Mouse (Mus musculus): ENCODE data around the gene Susd4.

The Susd4 gene

GRCm38 (mm10) chr1:182856636-182857035 is 93.0 kb downstream of the Susd4 start:
- no peak for DNase-seq (ENCODE audit: low spot score)

- peak; percentile 57 for DNase-seq (ENCODE audit: low spot score)
Measured at GRCm38 (mm10) chr1:182861671-182862358, 98.2 kb downstream of the Susd4 start.

GRCm38 (mm10) chr1:182863396-182863795 is 99.7 kb downstream of the Susd4 start:
- DNase-seq (ENCODE audit: low spot score) = no peak

GRCm38 (mm10) chr1:182867886-182868285 is 104.2 kb downstream of the Susd4 start:
- no peak for DNase-seq (ENCODE audit: low spot score)

GRCm38 (mm10) chr1:182868432-182869113 is 104.9 kb downstream of the Susd4 start:
- peak; percentile 55 for DNase-seq (ENCODE audit: low spot score)

GRCm38 (mm10) chr1:182869114-182869456 is 105.4 kb downstream of the Susd4 start:
- no peak for DNase-seq (ENCODE audit: low spot score)

- DNase-seq (ENCODE audit: low spot score) = no peak
Measured at GRCm38 (mm10) chr1:182878156-182878555, 114.5 kb downstream of the Susd4 start.

GRCm38 (mm10) chr1:182878719-182879118 is 115.1 kb downstream of the Susd4 start:
- DNase-seq (ENCODE audit: low spot score) = no peak

- peak; percentile 13 for DNase-seq (ENCODE audit: low spot score)
Measured at GRCm38 (mm10) chr1:182881246-182881645, 117.6 kb downstream of the Susd4 start.

GRCm38 (mm10) chr1:182882611-182883010 is 119.0 kb downstream of the Susd4 start:
- DNase-seq (ENCODE audit: low spot score) = no peak

- peak; percentile 65 for DNase-seq (ENCODE audit: low spot score)
Measured at GRCm38 (mm10) chr1:182895698-182896097, 132.0 kb downstream of the Susd4 start.

- DNase-seq (ENCODE audit: low spot score) = no peak
Measured at GRCm38 (mm10) chr1:182897071-182897470, 133.4 kb downstream of the Susd4 start.

GRCm38 (mm10) chr1:182897506-182898138 is 134.0 kb downstream of the Susd4 start:
- DNase-seq (ENCODE audit: low spot score) = no peak

GRCm38 (mm10) chr1:182902095-182902494 is 138.4 kb downstream of the Susd4 start:
- no peak for DNase-seq (ENCODE audit: low spot score)

GRCm38 (mm10) chr1:182902906-182903305 is 139.2 kb downstream of the Susd4 start:
- no peak for DNase-seq (ENCODE audit: low spot score)

- DNase-seq (ENCODE audit: low spot score) = no peak
Measured at GRCm38 (mm10) chr1:182905669-182906068, 142.0 kb downstream of the Susd4 start.

- DNase-seq (ENCODE audit: low spot score) = peak; percentile 92
Measured at GRCm38 (mm10) chr1:182908050-182909036, 144.7 kb downstream of the Susd4 start.

GRCm38 (mm10) chr1:182909066-182909465 is 145.4 kb downstream of the Susd4 start:
- DNase-seq (ENCODE audit: low spot score) = peak; percentile 11

GRCm38 (mm10) chr1:182909596-182909995 is 145.9 kb downstream of the Susd4 start:
- no peak for DNase-seq (ENCODE audit: low spot score)

- no peak for DNase-seq (ENCODE audit: low spot score)
Measured at GRCm38 (mm10) chr1:182912591-182912990, 148.9 kb downstream of the Susd4 start.

GRCm38 (mm10) chr1:182914121-182914908 is 150.7 kb downstream of the Susd4 start:
- no peak for DNase-seq (ENCODE audit: low spot score)
